Mouse (Mus musculus): ENCODE results near the gene Gng7.

Gene Gng7

GRCm38 (mm10) chr10:80931153-80931671 lies 83.5 kb downstream of the Gng7 start:
- ChIA-PET CTCF (interaction anchor here (0.5 to 5.7 kb wide), 12 partner anchors 8 to 666 kb away, joined by 3 to 96 read pairs (median 5); no protein-coding TSS in a partner anchor), POLR2A (interaction anchor here in 3 of 4 experiments (0.7 to 26.8 kb wide), 51 partner anchors 5 to 421 kb away, joined by 3 to 1108 read pairs (median 31); partner anchors contain the start of genes Lmnb2 (in 2 of the 3), Sgta (in 2 of the 3), Timm13 (in 2 of the 3) and 4930442H23Rik (in 1 of the 3))

DNA sequence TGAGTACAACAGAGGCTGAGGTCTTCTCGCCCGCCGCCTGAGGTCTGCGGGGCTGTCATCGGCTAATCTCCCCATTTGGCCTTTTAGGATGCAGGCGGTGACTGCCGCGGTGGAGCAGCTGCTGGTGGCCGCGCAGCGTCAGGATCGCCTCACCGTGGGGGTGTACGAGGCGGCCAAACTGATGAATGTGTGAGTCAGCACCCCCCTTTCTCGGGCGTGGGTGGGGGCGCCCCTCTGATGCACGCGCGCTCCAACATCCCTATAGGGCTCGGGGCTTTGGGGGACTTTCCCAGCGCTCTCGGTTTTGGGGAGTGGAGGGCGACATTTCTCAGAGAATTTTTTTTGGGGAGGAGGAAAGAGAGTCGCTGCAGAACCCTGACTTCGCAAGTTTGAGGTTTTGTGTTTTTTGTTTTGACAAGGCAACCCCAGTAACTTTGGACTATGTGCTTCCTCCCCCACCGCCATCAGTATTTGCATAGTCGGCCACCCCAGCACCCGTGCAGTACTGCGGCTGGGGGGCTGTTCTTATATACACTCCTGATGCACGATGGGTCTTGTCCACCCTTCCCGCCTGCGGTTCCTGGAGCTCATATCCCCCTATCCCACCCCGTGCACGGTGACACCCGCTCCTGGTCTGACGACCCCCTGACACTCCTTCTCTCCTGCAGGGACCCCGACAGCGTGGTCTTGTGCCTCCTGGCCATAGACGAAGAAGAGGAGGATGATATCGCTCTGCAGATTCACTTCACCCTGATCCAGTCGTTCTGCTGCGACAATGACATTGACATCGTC lies 84.2 kb downstream of the Gng7 start:
- ChIA-PET POLR2A (interaction anchor here (0.5 to 26.8 kb wide), 143 partner anchors 5 to 612 kb away, joined by 3 to 1108 read pairs (median 9); partner anchors contain the start of genes Lmnb2 (in 3 of the 4), Slc39a3 (in 3 of the 4), Amh (in 2 of the 4) and Ap3d1 (in 2 of the 4)), CTCF (interaction anchor here (0.7 to 5.7 kb wide), 29 partner anchors 9 to 640 kb away, joined by 3 to 105 read pairs (median 13); partner anchors contain the start of genes Ap3d1 (in 1 of the 4), Gng7 (in 1 of the 4) and Timm13 (in 1 of the 4))

GRCm38 (mm10) chr10:80929299-80930226 lies 85.2 kb downstream of the Gng7 start, which contains the start of gene Gadd45b:
Gene Gadd45b, plus strand, starts transcription at chr10:80930073.
- ChIA-PET CTCF (interaction anchor here (0.5 to 5.7 kb wide), 92 partner anchors 8 to 641 kb away, joined by 3 to 105 read pairs (median 5); partner anchors contain the start of genes Ap3d1 (in 1 of the 4), Atp8b3 (in 1 of the 4), Gng7 (in 1 of the 4) and Lmnb2 (in 1 of the 4)), POLR2A (interaction anchor here (0.5 to 26.8 kb wide), 339 partner anchors 4 to 1076 kb away, joined by 3 to 1108 read pairs (median 5); partner anchors contain the start of genes Timm13 (in 4 of the 4), Ap3d1 (in 3 of the 4), Gng7 (in 3 of the 4) and Lmnb2 (in 3 of the 4))

DNA sequence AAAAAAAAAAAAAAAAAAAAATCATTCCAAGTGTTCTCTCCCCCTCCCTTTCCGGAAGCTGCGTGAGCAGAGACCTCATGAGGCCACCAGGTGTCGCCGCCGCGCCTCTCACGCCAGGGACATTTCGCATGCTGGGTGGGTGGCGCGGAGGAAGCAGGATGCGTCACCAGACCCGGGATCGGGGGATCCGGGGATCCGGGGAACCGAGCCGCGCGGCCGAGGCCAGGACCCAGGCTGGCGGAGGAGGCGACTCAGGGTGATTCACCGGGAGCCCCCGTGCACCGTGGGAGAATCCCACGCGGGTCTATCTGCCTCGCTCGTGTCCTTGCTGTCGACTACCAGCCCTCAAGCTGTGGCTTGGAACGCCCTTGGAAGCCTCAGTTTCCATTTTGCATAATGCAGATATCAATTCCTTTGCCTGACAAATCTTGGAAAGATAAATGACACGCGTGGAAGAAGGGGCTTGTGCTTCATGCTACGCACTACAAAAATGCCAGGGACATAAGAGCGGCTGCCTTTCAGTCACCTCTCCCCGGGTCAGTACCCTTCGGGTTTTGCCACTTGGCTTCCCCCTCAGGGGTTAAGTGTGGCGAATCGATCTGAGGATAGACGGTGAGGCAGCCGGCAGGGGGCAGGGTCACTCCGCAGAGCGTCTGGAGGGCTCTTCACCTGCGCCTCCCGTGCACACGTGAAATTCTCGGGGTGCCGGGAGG lies 86.0 kb downstream of the Gng7 start:
- ChIA-PET POLR2A (interaction anchor here (0.6 to 26.8 kb wide), 134 partner anchors 3 to 875 kb away, joined by 3 to 1108 read pairs (median 7); partner anchors contain the start of genes Timm13 (in 4 of the 4), Lmnb2 (in 3 of the 4), Eef2 (in 2 of the 4) and Map2k2 (in 2 of the 4)), CTCF (interaction anchor here (0.5 to 5.7 kb wide), 62 partner anchors 8 to 529 kb away, joined by 3 to 105 read pairs (median 8); partner anchors contain the start of genes Atp8b3 (in 1 of the 4), Gng7 (in 1 of the 4), Lmnb2 (in 1 of the 4) and Mbd3 (in 1 of the 4))

DNA sequence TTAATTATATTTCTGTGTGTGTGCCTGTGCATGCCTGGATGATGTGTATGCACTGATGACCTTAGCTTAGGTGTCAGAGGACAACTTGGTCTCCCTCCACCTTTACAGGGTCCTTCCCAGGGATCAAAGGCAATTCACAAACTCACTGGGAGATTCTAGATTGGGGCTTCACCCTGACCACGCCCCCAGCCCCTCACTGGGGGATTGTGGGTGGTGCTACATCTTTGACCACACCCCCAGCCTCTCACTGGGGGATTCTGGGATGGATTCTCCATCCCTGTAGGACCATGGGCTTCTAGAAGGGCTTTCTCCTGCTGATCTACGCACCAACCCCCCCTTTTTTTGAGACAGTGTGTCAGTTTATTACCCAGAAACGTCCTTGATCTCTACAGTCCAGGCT lies 89.3 kb downstream of the Gng7 start:
- POLR2A ChIA-PET = interaction anchor here (0.6 to 26.8 kb wide), 20 partner anchors 9 to 377 kb away, joined by 3 to 1108 read pairs (median 5); partner anchors contain the start of genes Eef2 (in 1 of the 4), Gadd45b (in 1 of the 4), Lmnb2 (in 1 of the 4) and Map2k2 (in 1 of the 4)
- CTCF ChIA-PET = interaction anchor here (0.5 to 5.7 kb wide), 13 partner anchors 22 to 525 kb away, joined by 3 to 105 read pairs (median 4); no protein-coding TSS in a partner anchor

DNA sequence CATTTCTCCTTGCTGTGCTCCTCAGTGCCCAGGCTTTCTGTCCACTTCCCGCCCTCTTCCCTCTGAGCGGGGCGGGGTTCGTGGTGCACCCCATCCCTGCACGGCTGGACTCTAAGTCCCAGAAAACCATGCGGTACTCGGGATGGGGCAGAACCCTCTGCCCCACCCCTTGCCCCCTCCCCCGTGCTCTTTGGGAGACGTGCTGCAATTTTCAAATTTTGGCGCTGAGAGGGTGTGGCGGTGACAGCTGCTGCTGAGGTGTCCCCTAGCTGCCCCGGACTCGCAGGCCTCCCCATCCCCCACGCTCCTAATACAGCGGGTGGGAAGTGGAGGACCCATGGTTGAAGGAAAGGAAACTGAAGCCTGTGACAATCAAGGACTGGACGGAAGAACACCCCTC lies 92.8 kb downstream of the Gng7 start:
- CTCF ChIA-PET = interaction anchor here (0.6 to 3.0 kb wide), 9 partner anchors 11 to 175 kb away, joined by 3 to 12 read pairs (median 5); partner anchors contain the start of gene Gng7 (in 1 of the 4)

GRCm38 (mm10) chr10:80917779-80918434 lies 96.8 kb downstream of the Gng7 start, which contains the start of gene Lmnb2:
Gene Lmnb2, minus strand, starts transcription at chr10:80918245.
- ChIA-PET CTCF (interaction anchor here (0.5 to 2.5 kb wide), 24 partner anchors 9 to 171 kb away, joined by 3 to 15 read pairs (median 5); partner anchors contain the start of gene Gadd45b (in 1 of the 4)), POLR2A (interaction anchor here (0.5 to 24.6 kb wide), 58 partner anchors 8 to 605 kb away, joined by 3 to 1108 read pairs (median 4); partner anchors contain the start of genes Timm13 (in 4 of the 4), Gadd45b (in 3 of the 4), Map2k2 (in 2 of the 4) and Eef2 (in 1 of the 4))

More for the DNA sequence above, 92.8 kb downstream of the Gng7 start:
- POLR2A ChIA-PET = interaction anchor here in 3 of 4 experiments (0.6 to 26.8 kb wide), 23 partner anchors 8 to 649 kb away, joined by 3 to 1108 read pairs (median 4); partner anchors contain the start of genes Gadd45b (in 3 of the 3), Timm13 (in 2 of the 3) and Map2k2 (in 1 of the 3)

- POLR2A ChIA-PET = interaction anchor here (0.5 to 24.6 kb wide), 70 partner anchors 8 to 888 kb away, joined by 3 to 1108 read pairs (median 4); partner anchors contain the start of genes Timm13 (in 4 of the 4), Gadd45b (in 3 of the 4), Map2k2 (in 2 of the 4) and Eef2 (in 1 of the 4)
- CTCF ChIA-PET = interaction anchor here (0.5 to 2.5 kb wide), 29 partner anchors 9 to 362 kb away, joined by 3 to 18 read pairs (median 5); partner anchors contain the start of gene Gadd45b (in 1 of the 4)
Observed at GRCm38 (mm10) chr10:80917336-80917778, 97.4 kb downstream of the Gng7 start.

DNA sequence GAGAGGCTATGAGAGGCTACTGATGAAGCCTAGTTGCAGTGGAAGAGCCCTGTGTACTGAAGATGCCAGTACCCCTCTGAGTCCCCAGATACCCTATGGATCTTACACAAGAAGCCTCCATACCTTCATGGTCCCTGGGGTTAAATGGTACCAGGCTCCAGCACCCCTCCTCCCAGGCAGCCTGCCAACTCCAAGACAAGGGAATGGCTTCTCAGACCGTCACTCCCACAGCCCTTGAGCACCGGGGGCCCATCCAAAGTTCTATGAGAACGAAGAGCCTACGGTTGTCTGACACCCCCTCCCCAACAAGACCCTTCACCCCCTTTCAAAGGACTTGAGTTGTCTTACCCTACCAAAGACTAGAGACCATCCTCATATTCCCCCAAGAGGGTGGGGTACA lies 99.0 kb downstream of the Gng7 start:
- CTCF ChIA-PET = interaction anchor here in 3 of 4 experiments (0.5 to 1.7 kb wide), 5 partner anchors 34 to 397 kb away, joined by 3 to 18 read pairs (median 5); no protein-coding TSS in a partner anchor
- POLR2A ChIA-PET = interaction anchor here in 3 of 4 experiments (0.6 to 24.6 kb wide), 8 partner anchors 9 to 34 kb away, joined by 3 to 1108 read pairs (median 8); partner anchors contain the start of gene Gadd45b (in 3 of the 3)

- ChIA-PET POLR2A (interaction anchor here (0.5 to 24.6 kb wide), 8 partner anchors 8 to 60 kb away, joined by 3 to 1108 read pairs (median 8); partner anchors contain the start of gene Gadd45b (in 3 of the 4)), CTCF (interaction anchor here in 1 of 4 experiments (1.7 kb wide), 1 partner anchor 34 kb away, joined by 5 read pairs; no protein-coding TSS in a partner anchor)
Observed at GRCm38 (mm10) chr10:80915260-80915659, 99.5 kb downstream of the Gng7 start.

GRCm38 (mm10) chr10:80914253-80914656 lies 100.5 kb downstream of the Gng7 start:
- ChIA-PET CTCF (interaction anchor here in 1 of 4 experiments (1.7 kb wide), 1 partner anchor 33 kb away, joined by 5 read pairs; no protein-coding TSS in a partner anchor), POLR2A (interaction anchor here in 2 of 4 experiments (0.6 to 24.6 kb wide), 6 partner anchors 9 to 87 kb away, joined by 3 to 1108 read pairs (median 4); partner anchors contain the start of gene Gadd45b (in 2 of the 2))

DNA sequence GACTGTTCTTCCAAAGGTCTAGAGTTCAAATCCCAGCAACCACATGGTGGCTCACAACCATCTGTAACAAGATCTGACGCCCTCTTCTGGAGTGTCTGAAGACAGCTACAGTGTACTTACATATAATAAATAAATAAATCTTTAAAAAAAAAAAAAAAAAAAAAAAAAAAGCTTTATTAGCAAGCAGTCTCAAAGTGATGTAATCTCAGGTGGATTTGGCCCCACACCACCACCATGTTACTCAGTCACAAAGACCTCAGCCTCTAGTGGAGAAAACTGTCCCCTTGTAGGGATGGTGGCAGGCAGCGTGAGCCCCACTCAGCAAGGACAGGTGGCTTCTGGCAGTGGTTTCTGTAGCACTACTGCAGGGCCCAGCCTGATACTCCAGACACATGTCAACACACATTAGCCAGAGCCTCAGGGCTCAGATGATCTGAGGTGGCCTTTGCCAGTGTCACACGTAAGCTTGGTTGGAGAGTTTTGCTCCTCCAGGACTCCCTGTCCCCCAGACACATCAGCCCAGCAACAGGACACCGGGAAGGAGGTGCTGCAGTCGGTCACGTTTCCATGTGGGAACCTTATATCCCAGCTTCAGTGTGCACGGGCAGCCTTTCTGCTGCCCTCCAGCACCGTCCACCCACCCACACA lies 101.3 kb downstream of the Gng7 start:
- POLR2A ChIA-PET = interaction anchor here in 2 of 4 experiments (1.0 to 24.6 kb wide), 6 partner anchors 9 to 86 kb away, joined by 3 to 1108 read pairs (median 4); partner anchors contain the start of gene Gadd45b (in 2 of the 2)
- CTCF ChIA-PET = interaction anchor here in 2 of 4 experiments (0.6 to 0.7 kb wide), 4 partner anchors 19 to 390 kb away, joined by 3 to 9 read pairs (median 3); no protein-coding TSS in a partner anchor

DNA sequence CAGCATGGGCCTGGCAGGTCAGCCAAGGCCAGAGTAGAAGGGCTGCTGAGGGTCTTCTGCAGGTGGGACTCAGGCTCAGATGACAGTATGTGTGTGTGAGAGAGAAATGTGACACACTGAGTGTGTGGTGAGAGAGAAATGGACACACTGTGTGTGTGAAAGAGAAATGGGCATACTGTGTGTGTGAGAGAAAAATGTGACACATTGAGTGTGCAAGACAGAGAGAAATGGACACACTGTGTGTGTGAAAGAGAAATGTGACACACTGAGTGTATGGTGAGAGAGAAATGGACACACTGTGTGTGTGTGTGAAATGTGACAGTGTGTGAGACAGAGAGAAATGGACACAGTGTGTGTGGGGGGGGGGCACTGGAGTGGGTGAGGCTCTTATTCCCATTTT lies 102.9 kb downstream of the Gng7 start:
- CTCF ChIA-PET = no interaction called here
- POLR2A ChIA-PET = interaction anchor here in 1 of 4 experiments (0.8 kb wide), 1 partner anchor 23 kb away, joined by 3 read pairs; no protein-coding TSS in a partner anchor

DNA sequence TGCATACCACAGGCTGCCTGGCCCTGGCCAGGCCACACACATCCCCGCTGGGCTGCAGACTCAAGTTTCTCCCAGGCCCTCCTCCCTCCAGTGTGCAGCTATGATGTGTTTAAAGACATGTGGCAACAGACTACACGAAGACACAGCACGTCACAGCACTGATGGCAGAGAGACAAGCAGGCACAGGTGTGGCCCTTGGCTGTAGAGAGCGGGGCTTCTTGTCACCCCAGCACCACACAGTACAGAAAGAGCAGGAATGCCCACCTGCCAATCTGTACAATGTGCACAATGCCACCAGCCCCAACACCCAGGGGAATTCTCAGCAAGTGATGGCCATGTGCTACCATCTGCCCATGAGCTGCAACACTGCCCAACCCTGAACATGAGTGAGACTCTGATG lies 103.4 kb downstream of the Gng7 start:
- ChIA-PET CTCF (no interaction called here), POLR2A (interaction anchor here in 1 of 4 experiments (1.3 kb wide), 1 partner anchor 26 kb away, joined by 4 read pairs; no protein-coding TSS in a partner anchor)

Measured in embryonic stem cell, embryonic (primary cell).